Mouse (Mus musculus) heart, adult 11 months (tissue): ENCODE measurements around the gene Fam102a.
A peak's percentile ranks its signal among the peaks of the same experiment; 100 is the strongest.

Source experiments
- DNase-seq: peaks from one replicate; pipeline ENCODE4 v3.0.0; 2022

Fam102a gene

GRCm38 (mm10) chr2:32610610-32611229, 75.6 kb downstream of the Fam102a start:
- DNase-seq, result peak; percentile 96

GRCm38 (mm10) chr2:32612274-32612673, 77.1 kb downstream of the Fam102a start:
- DNase-seq, result no peak

GRCm38 (mm10) chr2:32617109-32617508, 82.0 kb downstream of the Fam102a start:
- DNase-seq, result no peak

GRCm38 (mm10) chr2:32617601-32618000, 82.5 kb downstream of the Fam102a start:
- no peak for DNase-seq

- DNase-seq, result no peak
Observed at GRCm38 (mm10) chr2:32618051-32618450, 82.9 kb downstream of the Fam102a start.
